Mouse (Mus musculus) lung, postnatal 25 days (tissue): ENCODE data around the gene Eps8l3.

Experiments used
- DNase-seq: peaks from one replicate; pipeline ENCODE4 v3.0.0; 2022; ENCODE audit warnings: low spot score

Gene Eps8l3

GRCm38 (mm10) chr3:107877005-107877404 lies at the start of gene Eps8l3:
Gene Eps8l3, plus strand, starts transcription at chr3:107877229.
- no peak for DNase-seq

- no peak for DNase-seq
Observed at GRCm38 (mm10) chr3:107827873-107828405, 49.1 kb upstream of the Eps8l3 start.

GRCm38 (mm10) chr3:107828518-107828917 lies 48.5 kb upstream of the Eps8l3 start:
- no peak for DNase-seq

DNA sequence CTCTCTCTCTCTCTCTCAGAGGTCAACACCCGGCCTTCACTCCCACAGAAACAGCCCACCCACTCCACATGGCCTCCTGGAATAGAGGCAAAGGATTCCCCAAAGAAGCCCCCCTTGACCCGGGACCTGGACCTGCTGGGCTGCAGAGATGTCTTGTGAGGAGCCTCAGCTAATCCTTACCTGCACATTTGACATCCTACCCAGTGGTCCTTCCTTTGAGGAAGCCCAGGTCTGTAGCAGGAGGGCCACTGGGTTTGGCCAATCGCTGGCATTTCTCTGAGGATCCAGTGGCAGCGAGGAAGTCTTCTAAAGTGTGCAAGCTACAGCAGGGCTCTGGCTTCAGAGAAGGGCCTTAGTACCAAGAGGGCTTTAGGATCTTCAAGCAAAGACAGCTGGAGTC lies 48.0 kb upstream of the Eps8l3 start:
- DNase-seq: no peak

DNA sequence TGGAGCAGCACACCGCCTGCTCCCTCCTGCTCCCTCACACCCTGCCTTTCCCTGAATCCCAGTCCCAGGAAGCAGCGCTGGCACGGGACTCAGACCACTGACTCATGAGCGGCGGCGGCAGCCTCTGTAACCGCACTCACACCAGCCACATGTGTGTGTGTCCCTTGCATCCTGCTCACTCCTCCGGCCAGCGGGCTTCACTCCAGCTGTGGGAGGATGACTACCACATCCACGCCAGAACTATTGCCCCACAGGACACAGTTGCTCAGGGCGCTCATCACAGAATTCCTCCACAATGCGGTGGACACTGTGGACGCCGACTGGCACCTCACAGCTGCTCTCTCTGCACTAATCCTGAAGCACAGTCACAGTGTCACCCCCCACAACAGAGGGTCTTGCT lies 47.4 kb upstream of the Eps8l3 start:
- peak; percentile 29 for DNase-seq

DNA sequence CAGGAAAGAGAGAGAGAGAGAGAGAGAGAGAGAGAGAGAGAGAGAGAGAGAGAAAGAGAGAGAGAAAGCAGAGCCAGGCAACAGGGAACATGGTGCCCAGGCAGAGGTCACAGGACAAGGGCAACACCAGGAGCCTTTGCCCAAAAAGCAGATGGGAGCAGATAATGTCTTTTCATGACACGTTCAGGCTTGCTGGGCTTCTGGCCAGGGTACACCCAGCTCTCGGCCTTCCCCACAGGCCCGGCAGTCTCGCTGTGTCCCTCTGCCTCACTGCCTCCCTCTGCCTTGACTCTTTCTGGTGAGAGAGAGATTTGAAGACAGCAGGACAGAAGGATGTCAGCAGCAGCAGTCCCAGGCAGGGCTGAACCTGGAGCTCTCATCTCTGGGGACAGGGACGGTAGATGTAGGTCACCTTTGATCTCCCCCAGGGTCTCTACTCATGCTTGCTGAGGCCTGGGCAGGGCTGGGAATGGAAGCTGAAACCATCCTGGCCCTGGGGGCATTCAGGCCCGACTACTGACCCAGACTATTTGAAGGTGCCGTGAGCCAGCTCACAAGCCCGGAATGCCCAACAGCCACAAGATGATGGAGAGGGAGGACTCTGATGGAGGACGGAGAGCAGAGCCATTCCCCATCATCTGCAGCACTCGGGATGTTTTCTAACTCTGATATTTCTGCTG lies 45.0 kb upstream of the Eps8l3 start:
- no peak for DNase-seq

DNA sequence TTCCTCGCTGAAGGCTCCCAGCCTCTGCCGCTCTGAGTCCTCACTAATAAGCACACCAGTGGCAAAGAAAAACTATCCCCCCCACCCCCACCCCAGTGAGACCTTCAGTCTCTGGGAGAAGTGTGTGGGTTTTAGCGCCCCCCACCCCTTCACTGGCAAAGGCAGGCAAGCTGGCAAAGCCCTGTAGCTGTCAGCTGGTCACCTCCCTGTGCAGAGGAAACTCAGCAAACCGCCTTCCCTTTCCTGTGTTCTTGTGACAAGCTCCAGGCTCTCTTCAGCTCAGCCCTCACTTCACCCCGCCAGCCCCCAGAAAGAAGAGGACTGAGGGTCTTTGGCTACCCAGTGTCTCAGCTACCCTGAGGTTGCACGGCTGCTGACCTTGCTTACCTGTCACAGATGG lies 44.4 kb upstream of the Eps8l3 start:
- no peak for DNase-seq

DNA sequence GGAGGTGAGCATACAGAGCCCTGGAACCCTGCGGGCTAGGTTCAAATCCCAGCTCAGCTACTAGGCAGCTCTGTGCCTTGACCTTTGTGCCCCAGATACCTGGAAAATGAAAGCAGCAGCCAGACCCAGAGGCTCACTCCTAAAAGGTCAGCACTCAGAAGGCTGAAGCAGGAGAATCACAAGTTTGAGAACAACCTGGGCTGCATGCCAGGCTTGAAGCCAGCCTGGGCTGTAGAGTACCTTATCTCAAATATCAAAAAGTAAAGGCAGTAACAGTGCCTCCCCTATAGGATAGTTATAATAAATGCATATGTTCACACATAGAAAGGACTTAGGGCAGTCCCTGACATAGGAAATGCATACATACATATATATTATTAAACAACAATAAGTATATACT lies 43.7 kb upstream of the Eps8l3 start:
- DNase-seq: no peak

- DNase-seq: no peak
Observed at GRCm38 (mm10) chr3:107833872-107834341, 43.1 kb upstream of the Eps8l3 start.

GRCm38 (mm10) chr3:107835301-107835700 lies 41.7 kb upstream of the Eps8l3 start:
- no peak for DNase-seq

- DNase-seq: no peak
Observed at GRCm38 (mm10) chr3:107839855-107840254, 37.2 kb upstream of the Eps8l3 start.

- DNase-seq: no peak
Observed at GRCm38 (mm10) chr3:107840855-107841254, 36.2 kb upstream of the Eps8l3 start.

- DNase-seq: no peak
Observed at GRCm38 (mm10) chr3:107841370-107841769, 35.7 kb upstream of the Eps8l3 start.

GRCm38 (mm10) chr3:107843406-107843805 lies 33.6 kb upstream of the Eps8l3 start:
- no peak for DNase-seq

- no peak for DNase-seq
Observed at GRCm38 (mm10) chr3:107844001-107844400, 33.0 kb upstream of the Eps8l3 start.

GRCm38 (mm10) chr3:107844499-107844898 lies 32.5 kb upstream of the Eps8l3 start:
- DNase-seq: peak; percentile 52

GRCm38 (mm10) chr3:107846175-107846574 lies 30.9 kb upstream of the Eps8l3 start:
- DNase-seq: no peak

DNA sequence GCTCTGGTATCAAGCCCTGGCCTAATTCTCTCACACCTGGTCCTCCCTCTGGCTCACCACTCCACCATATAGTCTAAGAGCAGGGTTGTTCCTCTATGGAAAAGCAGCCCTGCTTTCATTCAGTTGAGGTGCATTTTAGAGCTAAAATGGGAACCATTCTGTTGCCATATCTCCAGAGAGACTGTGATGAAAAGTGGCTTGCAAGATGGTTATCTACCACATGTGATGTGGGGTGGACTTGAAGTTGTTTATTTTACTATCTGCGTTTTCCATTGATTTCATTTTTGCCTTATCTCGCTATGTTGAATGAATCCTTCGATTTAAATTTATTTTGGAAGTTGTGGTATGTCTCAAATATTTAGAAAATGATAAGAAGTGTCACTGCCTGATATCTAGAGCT lies 30.2 kb upstream of the Eps8l3 start:
- no peak for DNase-seq

- DNase-seq: no peak
Observed at GRCm38 (mm10) chr3:107848126-107848525, 28.9 kb upstream of the Eps8l3 start.

GRCm38 (mm10) chr3:107849000-107849692 lies 27.9 kb upstream of the Eps8l3 start:
- DNase-seq: no peak

- DNase-seq: no peak
Observed at GRCm38 (mm10) chr3:107849693-107850031, 27.4 kb upstream of the Eps8l3 start.

- DNase-seq: peak; percentile 63
Observed at GRCm38 (mm10) chr3:107850418-107851031, 26.5 kb upstream of the Eps8l3 start.

DNA sequence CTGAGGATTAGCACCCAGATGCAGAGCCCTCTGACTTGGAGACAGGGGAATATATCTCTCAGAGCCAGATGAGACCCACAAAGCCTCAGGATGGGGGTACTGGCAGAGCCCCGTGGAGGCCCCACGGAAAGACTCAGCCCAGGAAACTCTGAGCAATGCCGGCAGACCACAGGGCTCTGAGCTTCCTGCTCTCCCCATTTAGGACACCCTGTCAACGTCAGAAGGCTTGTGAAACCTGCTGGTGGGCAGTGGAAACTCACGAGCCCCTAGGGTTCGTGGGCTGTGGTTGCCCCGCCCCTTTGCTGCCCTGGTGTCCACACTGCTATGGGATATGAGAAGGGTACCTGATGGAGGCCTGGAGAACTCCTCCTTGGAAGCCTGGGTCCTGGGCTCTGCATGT lies 24.2 kb upstream of the Eps8l3 start:
- no peak for DNase-seq
